Mouse (Mus musculus): ENCODE measurements around the gene Gm30191. TPM values are rescaled to one million over a fixed set of nuclear protein-coding genes. Genes with fewer than 3 reads are reported as not detected.

Gm30191 gene
- polyA plus RNA-seq (2012; rRNA removed) = not detected in 2 replicates

- no peak for DNase-seq (ENCODE audit: extremely low spot score in 1 of 2, low spot score in 1 of 2)
These were observed at the start of gene Gm30191 for GRCm38 (mm10) chr4:134246719-134247258. Gene Gm30191, plus strand, starts transcription at chr4:134246935.

GRCm38 (mm10) chr4:134199371-134199770, 47.4 kb upstream of the Gm30191 start:
- DNase-seq (ENCODE audit: extremely low spot score in 1 of 2, low spot score in 1 of 2) = no peak

GRCm38 (mm10) chr4:134202904-134203303, 43.8 kb upstream of the Gm30191 start, which contains the start of gene Gm7534:
Gene Gm7534, minus strand, starts transcription at chr4:134203004.
- no peak for DNase-seq (ENCODE audit: extremely low spot score in 1 of 2, low spot score in 1 of 2)

DNA sequence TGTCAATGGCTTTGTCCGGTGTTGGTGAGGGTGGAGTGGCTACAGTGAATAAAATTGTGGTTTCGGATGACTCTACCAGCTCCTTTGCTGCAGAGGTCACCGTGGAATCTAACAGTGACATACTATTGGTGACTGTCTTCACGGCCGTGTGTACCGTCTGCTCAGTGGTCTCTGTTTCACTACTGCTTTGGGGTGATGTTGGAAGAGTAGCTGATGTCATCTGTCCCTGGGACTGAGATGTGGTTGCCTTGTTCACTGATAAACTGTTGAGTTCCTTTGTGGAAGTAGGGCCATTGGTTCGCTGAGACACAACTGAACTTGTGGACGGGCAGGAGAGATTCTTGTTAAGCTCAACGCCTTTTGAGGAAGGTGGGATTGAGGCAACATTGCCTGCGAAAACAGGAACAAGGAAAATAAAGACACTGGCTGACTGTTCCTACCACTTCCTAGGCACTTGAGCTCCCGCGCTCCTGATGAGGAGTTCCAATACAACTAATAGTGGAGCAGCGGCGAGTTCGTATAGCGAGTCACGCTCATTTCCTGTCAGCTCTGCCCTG, 43.3 kb upstream of the Gm30191 start:
- DNase-seq (ENCODE audit: extremely low spot score in 1 of 2, low spot score in 1 of 2) = no peak

DNA sequence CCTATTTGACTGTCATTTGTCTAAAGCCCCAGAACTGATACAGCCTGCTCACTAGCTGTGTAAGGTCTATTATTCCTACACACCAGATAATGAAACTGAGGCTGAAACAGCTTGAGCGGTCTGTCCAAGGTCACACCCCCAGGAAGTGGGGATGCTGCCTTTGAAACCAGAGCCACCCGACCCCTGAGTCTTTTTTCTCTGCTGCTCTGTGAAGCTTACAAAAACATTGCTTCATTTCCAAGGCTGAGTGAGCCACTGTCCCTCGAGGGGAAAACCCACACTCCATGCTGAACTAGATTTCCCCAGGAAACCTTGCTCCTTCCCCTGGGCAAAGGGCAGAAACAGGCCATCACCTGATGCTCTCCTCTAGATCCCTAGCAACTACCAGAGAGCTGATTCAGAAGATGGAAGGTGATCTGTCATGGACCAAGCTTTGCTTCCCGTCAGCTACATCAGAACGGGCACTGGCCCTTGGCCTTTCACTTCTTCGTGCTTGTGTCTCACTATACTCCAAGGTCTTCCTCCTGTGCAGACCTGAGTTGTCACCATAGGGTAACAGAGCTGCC, 40.2 kb upstream of the Gm30191 start:
- DNase-seq (ENCODE audit: extremely low spot score in 1 of 2, low spot score in 1 of 2) = no peak

GRCm38 (mm10) chr4:134222793-134223600, 23.7 kb upstream of the Gm30191 start:
- DNase-seq (ENCODE audit: extremely low spot score in 1 of 2, low spot score in 1 of 2) = no peak

- no peak for DNase-seq (ENCODE audit: extremely low spot score in 1 of 2, low spot score in 1 of 2)
These were observed 19.5 kb upstream of the Gm30191 start, which contains the start of gene Catsper4 for GRCm38 (mm10) chr4:134227194-134227593. Gene Catsper4, minus strand, starts transcription at chr4:134227383.

DNA sequence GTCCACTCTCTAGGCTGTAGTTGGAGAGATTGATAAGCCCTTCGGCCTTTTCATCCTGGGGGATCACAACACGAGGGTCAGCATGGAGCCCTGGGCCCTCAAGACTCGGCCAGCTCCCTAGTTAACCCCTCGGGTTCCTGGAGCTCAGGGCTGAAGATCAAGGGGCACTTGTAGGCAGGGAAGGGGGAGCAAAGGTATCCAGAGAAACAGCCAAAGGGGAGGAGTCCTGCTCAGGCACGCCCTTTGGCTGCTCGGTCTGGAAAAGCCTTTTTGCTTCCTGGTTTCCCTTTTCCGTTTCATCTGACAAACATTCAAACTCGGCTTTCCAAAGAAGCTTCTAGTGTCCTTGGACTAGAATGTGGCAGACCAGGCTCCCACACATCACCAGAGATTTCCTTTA, 16.3 kb upstream of the Gm30191 start:
- DNase-seq (ENCODE audit: extremely low spot score in 1 of 2, low spot score in 1 of 2) = no peak

DNA sequence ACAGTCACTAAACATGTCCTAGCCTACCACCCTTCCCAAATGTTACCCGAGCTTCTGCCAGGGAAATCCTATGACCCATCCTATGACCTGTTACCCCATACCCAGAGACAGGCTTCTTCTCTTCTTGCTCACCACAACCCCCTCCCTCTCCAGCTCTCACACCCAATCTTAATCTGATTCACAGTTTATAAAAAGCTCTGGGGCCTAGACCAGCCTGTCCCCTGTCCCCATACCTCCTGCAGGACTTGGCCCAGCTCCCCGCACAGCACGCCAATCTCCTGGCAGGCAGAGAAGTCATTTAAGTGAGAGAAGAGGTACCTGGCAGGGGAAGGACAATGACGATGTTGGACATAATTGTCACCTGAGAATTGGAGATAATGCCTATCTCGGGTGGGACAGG, 11.9 kb upstream of the Gm30191 start:
- no peak for DNase-seq (ENCODE audit: extremely low spot score in 1 of 2, low spot score in 1 of 2)

DNA sequence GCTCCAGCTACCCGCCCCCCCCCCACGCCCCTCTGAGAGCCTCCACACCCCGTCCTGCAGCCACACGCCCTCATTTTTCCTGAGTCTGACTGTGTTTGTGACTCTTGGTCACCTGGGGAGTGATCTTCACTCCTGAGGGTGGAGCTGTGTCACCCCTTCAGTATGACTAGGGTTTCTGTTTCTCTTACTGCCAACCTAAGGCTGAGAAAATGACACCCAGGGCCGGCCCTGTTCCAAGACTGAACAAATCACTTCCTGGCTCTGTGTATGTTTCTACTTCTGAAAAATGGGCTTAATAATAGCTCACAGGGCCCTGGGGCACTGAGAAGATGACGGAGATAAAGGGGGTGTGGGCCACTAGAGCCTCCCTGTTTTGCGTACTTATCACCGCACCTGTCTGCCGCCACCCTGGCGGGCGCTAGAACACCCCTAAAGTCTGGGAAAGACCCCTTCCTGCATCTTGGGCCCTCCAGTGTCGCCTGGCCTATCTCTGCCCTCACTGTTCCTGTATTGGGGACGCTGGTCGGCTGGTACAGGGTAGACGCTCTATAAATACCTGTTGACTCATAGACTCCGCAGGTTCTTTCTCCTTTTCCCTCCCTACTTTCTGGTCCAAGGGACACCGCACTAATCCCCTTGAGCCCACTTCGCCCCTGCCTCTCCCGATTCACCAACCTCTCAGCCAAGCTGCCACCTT, 9.0 kb upstream of the Gm30191 start:
- DNase-seq (ENCODE audit: extremely low spot score in 1 of 2, low spot score in 1 of 2) = no peak

DNA sequence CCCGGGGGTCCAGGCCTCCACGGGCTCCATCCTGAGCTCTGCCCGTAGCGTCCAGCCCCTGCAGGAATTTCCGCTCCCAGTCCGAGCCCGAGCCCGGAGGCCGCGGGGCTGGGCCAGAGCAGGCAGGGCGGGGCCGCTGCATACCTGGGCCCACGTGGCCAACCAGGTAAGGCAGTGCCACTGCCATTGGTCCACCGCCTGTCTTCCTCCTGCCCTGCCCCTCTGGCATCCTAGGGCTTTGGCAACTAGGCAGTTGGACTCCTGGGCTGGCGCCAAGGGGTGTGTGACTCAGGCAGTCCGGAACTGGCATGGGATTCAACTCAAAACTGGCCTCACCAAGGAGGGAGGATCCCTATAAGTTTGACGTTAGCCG, 8.5 kb upstream of the Gm30191 start, which contains the start of gene Cnksr1:
Cnksr1 (minus strand) TSS at position 121 of the 373 bp plus-strand sequence.
- DNase-seq (ENCODE audit: extremely low spot score in 1 of 2, low spot score in 1 of 2) = no peak

DNA sequence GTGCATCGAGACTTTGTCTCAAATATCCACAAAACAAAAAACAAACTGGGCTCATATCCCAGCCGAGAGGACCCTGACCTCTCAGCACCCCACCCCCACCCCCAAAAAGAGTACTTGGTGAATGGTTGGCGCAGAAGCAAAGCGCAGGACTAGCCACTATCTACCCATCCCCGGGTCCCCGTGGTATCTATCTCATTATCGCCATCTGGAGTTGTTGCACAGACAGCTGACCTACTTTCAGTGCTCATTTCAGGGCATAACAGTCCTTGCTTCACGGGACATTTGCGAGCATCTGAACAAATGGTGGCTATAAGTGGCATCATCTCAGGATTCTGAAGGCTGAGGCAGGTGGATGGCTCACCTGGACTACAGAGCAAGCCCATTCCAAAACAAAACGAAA, 8.0 kb upstream of the Gm30191 start:
- DNase-seq (ENCODE audit: extremely low spot score in 1 of 2, low spot score in 1 of 2) = no peak

DNA sequence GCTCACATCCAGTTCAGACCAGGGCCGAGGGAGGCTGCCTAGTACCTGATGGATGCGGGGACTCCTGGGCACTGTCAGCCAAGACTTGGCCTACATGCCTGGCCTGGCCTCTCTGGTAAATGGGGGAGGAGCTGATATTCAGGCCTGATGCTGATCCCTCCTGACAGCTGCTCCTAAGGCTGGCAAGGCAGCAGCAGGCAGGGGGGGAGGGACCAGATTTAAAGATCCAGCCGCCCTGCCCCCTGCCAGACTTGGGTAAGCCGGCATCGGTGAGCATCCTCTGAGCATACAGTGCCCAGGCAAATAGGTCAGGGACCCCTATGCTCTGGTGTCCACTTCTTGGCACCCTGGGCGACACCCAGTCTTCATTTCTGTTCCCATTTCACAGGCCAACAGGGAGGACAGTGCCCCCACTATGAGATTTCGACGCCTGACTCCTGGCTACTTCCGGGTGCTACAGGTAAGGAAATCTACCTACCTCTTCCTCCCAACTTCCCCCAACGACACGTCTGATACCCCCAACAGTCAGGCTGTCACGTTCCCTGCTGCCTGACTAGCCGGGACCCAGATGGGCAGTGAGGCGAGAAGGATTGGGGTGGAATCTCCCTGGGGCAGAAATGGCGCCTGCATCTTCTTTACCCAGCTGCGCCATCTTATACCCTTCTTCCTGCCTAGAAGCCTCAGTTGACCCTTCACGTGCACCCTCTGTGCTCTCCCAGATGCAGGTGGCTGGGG, 3.1 kb upstream of the Gm30191 start, which contains the start of gene E130218I03Rik:
E130218I03Rik (plus strand) TSS at position 147 of the 735 bp plus-strand sequence.
- no peak for DNase-seq (ENCODE audit: extremely low spot score in 1 of 2, low spot score in 1 of 2)

DNA sequence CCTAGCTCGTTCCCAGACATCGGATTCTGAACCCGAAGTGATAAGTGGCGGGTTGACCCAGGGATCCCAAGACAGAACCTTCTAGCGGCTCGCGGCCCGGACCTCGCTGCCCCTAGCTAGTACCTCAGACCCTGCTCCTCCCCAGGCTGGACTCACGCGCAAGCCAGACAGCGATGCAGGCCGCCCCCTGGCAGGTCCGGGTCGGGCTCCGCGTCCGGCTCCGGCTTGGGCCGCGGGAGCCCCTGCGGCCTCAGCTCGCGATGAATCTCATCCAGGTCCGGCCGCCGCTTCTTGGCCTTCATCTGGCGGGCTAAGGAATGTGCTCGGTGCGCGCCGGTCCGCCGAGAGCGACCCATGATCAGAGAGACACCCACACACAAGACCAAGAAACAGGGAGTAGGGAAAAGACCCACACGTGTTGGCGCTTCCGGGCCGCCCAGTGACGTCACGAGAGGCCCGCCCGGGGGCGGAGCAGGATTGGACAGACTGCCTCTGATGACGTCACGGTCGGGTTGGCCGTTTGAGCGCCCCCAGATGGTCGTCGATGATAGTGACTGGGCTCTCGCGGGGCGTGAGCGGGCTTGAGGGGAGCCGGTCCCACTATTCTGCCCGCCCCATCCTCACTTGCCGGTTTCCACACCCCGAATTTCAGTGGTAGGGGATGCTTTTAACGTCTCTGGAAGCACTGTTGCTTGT, 1.4 kb upstream of the Gm30191 start, which contains the start of gene Zfp593:
Zfp593 (minus strand) TSS at position 445 of the 696 bp plus-strand sequence.
- DNase-seq (ENCODE audit: extremely low spot score in 1 of 2, low spot score in 1 of 2) = peak; percentile 90 to 97

DNA sequence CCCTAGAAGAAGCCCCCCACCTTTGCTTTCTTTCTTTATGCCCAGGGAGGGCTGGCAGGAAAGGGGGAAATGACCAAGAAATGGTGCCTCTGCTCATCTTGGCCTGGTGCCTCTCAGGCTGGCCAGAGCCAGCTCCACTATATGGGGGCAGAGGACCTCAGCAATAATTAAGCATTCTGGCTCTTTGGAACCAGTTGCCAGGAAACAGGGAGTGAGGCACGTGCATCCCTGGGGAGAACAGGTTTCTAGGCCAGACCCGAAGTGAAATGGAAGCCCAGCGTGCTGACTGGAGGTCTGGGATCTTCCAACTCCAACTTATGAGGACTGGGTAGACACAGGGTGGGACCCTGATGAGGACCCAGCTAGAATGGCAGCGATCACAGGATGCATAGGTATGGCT, 479 bp upstream of the Gm30191 start:
- DNase-seq (ENCODE audit: extremely low spot score in 1 of 2, low spot score in 1 of 2) = no peak

DNA sequence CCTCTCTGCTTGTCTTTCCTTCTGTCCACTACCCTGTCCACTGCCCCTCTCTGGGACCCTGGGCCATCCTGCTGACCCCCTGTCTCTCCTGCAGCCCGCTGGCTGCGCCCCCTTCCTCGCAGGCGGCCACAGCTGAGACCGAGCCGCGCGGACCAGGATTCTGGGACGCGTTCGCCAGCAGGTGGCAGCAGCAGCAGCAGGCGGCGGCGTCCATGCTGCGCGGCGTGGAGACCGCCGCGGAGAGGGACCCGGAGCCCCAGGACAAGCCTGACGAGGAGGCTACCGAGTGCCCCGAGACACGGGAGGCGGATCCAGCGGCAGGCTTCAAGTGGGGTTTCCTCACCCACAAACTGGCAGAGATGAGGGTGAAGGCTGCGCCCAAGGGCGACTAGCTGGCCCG, 2.9 kb downstream of the Gm30191 start:
- peak in 1 of 2 experiments; percentile 73 for DNase-seq (ENCODE audit: extremely low spot score in 1 of 2, low spot score in 1 of 2)

DNA sequence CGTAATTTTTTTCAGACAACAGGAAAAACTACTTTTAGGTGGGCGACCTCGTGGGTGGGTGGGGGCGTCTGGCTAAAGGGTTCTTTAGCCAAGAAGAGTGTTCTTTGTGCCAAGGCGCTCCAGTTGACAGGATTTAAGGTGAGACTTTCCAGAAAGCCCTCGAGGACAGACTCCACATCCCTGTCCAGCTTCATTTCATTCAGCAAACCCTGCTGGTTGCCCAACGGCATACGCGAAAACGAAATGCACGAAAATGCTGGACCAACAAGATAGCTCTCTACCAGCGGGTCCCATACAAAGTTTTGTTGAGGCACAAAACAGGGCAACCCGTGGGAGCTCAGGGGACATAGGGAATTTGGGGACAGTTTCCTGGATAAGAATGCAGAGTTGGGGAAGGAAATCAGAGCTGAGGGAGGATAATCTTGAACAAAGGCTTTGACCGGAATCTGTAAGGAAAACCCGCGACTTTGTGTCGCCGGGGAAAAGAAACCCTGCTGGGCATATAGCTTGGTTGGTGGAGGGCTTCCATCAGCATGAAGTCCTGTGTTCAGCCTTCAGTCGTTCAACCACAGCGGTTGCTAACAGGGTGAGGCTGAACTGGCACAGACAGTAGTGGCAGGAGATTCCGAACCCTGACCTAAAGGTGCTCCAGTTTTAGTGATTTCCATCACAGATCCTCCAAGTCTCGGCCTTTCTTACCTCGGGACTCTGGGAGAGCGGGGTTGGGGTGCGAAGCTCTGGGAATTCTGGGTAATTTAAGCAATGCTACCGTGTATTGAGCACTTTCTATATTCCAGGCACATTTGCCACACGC, 3.6 kb downstream of the Gm30191 start:
- DNase-seq (ENCODE audit: extremely low spot score in 1 of 2, low spot score in 1 of 2) = no peak

DNA sequence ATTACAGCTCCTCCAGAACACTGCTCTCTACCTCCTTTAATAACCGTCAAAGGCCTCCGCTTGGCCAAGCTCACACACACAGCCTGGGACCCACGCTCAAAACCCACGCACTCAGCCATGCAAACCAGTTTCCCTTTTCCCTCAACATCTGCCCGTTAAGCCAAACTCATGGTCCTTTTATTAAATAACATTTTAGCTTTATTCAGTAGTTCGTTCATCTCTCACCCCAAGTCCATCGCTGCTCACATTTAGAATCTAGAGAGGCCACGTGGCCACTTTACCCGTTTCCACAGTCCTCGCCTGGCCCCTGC, 4.2 kb downstream of the Gm30191 start:
- DNase-seq (ENCODE audit: extremely low spot score in 1 of 2, low spot score in 1 of 2) = no peak
